Mouse (Mus musculus) ES-E14 (cell line): ENCODE data around the gene Irf2bpl.

ENCODE experiments used
- CHD2 ChIP-seq: IDR thresholded peaks from 2 replicates; pipeline ENCODE4 v1.6.1; 2014; ENCODE audit warnings: mild to moderate bottlenecking, low read depth, low read length, inconsistent platforms
- MAFK ChIP-seq: IDR thresholded peaks from 2 replicates; pipeline ENCODE4 v1.6.1; 2014; ENCODE audit warnings: mild to moderate bottlenecking, low read depth, low read length, inconsistent platforms; ENCODE audit not compliant: insufficient read depth
- ZNF384 ChIP-seq: IDR thresholded peaks from 2 replicates; pipeline ENCODE4 v1.6.1; 2012; ENCODE audit warnings: low read depth, low read length, inconsistent platforms

GRCm38 (mm10) chr12:86918983-86919722, 34.6 kb upstream of the Irf2bpl start:
- TF ChIP-seq MAFK, result no peak
- TF ChIP-seq CHD2, result no peak
- peak; percentile 1; the same call in 1 of the 2 replicates for TF ChIP-seq ZNF384
